Mouse (Mus musculus): ENCODE measurements around the gene Slc7a14.
"Not testable (repeated sequence)": the region's sequence is repeated elsewhere in the genome, so short reads cannot be mapped to it uniquely, and the experiment has no call there.

The Slc7a14 gene

DNA sequence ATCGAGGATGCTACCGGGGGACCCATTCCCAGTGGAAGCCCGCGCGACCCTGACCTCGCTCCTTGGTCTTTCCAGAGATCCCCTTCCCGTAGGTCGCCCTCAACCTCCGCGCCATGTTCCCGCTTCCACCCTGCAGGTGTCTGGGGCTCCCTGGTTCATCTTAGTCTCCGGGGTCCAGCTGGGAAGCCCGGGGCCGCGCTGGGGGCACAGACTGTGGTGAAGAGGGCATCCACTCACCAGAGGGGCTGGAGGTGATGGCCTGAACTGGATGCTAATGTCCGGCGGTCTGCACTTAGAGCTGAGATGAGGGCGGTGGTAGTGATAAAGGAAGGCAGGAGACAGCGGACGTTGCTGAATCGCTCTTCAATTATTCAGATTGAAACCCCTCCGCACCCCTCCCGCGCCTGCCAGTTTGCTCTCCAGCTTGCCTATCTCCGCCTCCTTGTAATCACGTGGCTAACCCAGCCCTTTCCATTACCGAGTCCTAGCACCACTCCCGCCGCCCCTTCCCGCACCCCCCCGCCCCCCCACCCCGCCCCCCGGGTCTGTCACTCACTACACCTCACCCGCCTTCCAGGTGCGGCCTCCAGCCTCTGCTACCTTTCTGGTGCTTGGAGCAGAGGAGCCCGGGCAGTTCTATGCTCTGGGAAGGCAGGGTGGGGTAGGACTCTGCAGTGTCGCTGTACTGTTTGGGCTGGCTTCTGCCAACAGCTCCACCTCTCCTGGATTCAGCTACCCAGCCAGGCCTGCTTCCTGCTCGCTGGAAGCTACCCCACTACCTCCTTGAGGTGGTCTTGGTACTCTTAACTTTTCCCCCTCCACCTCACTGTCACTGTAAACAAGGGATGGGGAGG, at the start of gene Slc7a14:
Gene Slc7a14 (minus strand): TSS at position 445 of the 854 bp plus-strand sequence.
- DNase-seq (ENCODE audit: low spot score) = no peak

DNA sequence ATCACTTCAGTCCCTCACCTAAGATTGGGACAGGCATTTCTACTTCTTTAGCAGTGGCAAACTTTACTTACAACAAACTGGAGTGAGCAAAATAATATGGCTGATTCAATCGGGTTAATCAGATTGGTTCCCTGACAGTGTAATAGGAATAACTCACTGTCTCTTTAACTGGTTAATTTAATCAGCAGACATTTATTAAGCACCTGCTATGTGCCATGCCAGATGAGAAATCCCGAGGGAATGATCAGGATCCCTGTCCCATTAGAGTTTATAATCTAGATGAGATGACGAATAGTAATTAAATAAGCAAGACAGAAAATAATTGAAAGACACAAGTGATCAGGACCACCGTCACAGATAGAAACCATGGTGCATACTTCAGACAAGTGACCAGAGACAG, 36.4 kb upstream of the Slc7a14 start:
- no peak for DNase-seq (ENCODE audit: low spot score)

DNA sequence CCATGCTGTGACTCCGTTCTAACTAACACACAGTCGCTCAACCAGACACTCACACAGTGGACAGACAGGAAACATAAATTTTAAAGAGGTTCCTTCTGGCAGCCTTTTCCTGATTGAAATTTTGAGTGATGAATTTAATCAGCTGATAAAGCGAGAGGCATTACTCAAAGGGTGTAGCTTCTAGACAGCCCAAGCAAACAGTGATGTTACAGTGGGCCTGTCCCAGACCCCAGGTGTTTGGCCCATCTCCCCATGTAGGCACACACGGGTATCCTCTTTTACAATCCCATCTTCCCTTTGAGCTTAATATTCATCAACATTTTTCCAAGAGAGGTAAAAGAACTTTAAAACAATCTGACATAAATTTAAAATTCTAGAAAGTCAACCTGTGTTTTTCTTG, 35.6 kb upstream of the Slc7a14 start:
- no peak for DNase-seq (ENCODE audit: low spot score)

DNA sequence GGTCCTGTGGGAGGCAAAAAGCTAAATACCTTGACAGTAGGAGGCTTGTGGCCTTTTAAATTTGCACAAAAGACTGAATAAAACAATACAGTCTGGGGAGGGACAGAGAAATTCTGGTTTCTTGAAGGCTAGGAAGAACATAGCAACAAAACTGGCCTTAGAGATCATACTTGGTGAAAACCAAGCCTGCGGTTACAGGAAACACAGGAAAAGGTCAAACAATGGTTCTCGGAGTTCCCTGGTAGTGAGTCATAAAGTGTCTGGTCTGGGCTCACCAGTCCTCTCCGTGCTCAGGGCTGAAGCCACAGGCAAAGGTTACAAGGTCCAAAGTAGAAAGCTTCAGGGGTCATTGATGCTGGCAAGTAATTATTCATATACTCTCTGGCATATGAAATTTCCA, 29.1 kb upstream of the Slc7a14 start:
- no peak for DNase-seq (ENCODE audit: low spot score)

DNA sequence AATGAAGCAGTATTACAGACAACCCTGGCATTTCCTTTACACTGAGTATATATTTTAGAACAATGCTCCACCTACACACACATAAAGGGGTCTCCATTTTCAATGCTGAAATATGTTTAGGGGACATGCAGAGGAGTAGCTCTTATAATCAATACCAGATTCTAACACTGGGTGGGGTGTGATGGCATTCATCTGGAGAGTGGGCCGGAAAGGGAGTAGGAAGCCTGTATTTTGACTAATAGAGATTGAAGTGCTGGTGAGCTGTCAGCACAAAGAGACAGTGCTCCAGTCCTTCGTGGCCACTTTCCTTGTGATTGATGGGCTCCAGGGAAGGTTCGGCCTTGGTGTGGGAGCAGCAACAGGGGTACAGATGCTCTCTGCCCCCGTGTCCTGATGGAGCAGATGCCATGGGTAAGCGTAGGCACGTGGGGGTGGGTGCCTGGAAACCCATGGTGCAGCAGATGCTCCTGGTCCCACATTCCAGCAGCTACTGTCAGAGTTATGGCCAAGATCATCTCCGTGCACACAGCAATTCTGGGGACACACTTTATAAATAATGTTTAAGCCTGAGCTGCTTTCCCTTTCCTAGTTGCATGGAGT, 18.2 kb upstream of the Slc7a14 start:
- no peak for DNase-seq (ENCODE audit: low spot score)

DNA sequence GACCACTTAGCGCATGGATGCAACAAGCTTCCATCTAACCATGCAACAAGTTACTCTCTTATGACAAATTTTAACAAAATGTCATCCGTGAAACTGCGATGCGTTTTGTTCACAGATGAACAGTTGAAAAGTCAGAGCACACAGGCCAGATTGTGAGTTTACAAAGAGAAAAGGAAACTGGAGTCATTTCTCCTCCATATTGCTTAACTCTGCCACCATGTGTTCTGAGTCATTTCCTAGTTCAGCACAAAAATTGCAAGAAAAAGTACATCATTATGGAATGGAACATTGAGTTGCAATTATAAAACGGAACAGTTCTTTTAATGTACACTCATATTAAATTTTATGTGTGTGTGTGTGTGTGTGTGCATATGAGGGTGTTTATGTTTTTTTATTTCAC, 17.6 kb upstream of the Slc7a14 start:
- no peak for DNase-seq (ENCODE audit: low spot score)

DNA sequence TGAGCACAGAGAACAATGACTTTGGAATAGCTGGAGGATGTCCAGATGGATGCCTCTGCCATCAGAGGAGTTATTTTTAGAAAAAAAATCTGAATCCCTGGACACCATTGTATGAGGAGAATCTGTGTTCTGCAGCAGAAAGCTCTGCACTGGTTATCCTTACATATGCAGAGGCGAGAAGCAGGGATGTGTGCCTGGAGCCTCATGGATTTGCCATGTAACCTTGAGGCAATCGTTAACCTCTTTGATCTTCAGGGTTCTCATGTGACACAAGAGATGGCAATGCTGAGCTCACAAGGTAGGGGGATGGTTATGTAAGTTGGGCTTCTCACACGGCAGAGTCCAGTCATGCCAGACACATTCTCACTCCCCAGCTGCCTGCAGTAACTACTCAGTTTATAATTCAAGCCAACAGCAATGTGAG, 14.1 kb upstream of the Slc7a14 start:
- DNase-seq (ENCODE audit: low spot score) = no peak

DNA sequence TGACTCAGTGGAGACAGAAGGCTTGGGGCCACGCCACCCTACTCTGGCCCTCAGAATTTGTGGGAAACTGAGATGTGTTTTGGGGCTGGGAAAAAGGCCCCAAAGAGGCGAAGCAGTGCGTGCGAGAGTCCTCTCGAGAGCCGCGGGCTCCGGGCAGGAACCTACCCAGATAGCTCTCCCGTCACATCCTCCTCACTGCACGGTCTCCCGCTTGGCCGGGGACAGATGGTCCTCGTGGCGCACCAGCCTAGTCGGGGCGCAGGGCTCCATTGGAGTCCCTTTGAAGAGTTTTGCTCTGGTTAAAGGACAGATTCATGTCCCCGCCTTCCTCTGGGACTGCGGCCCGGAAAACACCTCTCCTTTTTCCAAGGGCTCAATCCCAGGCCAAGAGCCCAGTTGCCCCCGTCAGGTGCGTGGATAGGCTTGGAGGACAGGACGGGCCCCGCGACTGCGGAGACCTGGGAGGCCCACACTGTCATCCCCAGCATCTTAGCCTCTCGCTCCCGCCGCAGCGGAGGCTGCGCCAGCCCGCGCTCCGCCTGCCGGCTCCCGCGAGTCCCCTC, 726 bp downstream of the Slc7a14 start:
- DNase-seq (ENCODE audit: low spot score) = no peak

DNA sequence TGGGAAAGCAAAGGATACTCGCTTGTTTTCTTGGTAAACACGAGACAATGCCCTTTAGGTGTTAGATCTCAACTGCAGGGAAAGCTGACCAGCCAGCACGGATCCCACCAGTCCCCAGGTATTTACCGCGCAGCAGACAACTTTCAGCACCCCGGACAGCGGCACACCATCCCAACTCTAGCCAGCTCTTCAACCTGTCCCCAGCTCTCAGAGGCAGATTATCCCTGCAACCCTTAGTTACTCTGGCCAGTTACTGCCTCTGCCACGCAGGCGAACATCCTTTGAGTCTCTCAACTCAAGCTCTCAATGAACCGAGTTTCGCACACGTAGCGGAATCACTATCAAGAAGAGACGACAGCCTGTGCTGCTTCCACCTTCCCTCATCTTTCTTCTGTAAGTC, 1.3 kb downstream of the Slc7a14 start:
- no peak for DNase-seq (ENCODE audit: low spot score)

DNA sequence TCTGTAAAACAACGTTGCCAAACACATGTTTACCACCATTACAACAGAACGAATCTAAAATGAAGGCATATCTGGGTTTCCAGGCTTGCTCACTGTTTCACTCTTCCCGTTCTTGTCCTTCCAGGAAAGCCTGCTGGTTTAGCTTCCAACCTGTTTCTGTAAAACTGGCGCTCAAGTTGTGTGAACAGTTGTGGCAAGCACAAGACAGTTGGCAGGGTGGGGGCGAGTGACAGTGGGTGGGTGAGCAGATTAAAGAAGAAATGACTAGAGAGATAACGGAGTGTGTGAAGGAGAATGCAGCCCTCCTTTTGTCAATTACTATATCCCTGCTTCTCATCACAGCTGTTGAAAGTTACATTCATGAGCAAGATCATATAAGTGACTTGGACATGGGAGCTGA, 2.2 kb downstream of the Slc7a14 start:
- no peak for DNase-seq (ENCODE audit: low spot score)

DNA sequence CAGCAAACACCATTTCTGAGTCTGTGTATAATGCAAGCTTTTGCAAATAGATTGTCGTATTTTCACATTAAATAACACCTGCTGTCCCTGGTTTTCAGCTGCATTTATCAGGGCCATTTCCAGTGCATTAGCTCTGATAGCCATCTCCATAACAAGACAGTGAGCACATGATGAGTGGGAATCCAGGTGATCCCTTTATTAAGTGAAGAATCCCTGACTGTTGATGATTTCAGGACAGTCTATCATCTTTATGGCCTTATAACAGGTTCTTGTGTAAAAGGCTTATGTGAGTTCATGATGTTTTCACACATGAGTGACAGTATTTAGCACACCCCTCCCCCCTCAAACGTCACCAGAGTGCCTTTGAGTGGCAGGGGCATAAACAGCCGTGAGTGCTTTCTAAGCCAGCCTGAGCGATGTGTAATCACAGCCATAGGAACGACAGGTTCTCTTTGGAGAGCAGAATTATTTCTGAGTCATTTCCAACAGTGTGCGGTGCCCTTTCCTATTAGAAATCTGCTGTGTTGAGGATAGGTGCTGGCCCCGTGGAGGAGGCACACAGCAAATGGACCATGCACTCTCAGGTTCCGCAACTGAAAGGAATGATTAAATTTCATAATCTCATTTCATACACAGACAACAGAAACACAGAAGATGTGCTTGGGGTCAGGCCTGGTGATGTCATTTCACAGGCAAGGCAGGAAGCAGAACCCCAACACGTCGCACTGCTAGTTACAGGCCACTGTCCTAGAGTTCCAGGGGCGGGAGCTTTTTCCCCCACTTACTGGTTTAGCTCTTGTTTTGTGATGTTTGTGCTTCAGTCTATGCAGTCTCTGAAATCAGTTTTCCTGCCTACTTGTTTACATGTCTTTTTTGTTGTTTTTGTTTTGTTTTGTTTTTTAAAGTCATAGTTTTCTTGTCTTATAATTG, 18.2 kb downstream of the Slc7a14 start:
- DNase-seq (ENCODE audit: low spot score) = no peak

DNA sequence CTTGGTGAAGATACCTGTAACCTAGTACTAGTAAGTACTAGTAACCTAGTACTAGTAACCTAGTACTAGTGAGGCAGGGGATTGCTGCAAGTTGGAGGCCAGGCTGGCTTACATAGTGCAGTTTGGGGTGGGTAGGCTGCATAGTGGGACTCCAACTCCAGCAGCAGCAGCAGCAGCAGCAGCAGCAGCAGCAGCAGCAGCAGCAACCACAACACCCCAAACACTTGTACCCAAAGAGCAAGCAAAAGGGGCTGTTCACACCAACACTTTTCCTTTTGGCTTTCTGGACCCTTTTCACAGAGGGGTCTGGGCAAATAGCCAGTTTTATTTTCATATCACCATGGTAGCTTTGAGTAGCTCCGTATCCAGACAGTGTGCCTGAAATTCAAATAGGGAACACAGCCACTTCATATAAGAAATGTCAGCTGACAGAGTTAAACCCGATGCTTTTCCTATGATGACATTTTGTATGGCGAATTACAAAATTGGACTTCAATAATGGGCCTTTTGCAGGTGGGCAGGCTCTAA, 22.7 kb downstream of the Slc7a14 start:
- DNase-seq (ENCODE audit: low spot score) = no peak

DNA sequence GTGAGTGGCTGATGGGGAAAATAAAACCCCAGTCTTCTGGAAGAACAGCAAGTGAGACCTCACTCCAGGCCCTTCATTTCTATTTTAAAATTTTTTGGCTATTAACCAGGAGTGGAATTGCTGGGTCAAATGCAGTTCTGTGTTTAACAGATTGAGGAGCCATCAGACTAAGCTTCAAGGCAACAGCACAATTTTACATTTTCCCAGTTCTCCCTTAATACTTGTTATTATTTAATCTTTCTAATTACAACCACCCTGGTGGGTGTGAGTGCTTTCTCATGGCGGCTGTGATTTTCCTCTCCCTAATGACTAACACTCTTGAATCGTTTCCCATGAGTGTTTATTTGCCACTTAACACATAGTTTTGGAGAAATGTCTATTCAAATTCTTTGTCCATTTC, 29.1 kb downstream of the Slc7a14 start:
- DNase-seq (ENCODE audit: low spot score) = no peak

DNA sequence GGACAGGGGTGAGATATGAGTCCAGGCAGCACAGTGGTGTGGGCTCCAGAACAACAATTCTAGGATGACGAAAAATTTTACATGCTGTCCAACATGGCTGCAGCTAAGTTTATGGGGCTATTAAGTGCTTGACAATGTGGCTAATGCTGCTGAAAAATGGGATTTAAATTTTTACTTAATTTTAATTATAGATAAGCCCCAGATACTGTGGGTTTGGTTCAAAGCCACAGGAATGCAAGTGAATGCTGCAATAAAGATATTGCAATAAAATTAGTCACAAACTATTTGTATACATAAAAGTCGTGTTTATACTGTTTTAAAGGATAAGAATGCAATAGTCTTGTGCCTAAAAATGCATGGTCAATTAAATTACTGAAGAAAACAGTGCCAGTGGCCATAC, 35.3 kb downstream of the Slc7a14 start:
- DNase-seq (ENCODE audit: low spot score) = no peak

DNA sequence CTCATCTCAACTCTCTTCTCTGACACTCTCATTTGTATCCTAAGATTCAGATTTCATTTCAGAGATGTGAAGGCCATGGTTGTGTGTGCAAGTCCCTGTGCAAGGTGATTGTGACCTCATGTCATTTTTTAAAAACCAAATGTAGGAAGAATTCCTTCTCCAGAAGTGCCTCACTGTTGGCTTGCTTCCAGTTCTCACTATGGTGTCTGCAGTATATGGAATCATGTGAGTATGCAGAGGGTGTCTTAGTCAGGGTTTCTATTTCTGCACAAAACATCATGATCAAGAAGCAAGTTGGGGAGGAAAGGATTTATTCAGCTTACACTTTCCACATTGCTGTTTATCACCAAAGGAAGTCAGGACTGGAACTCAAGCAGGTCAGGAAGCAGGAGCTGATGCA, 36.9 kb downstream of the Slc7a14 start:
- not testable (repeated sequence) for DNase-seq (ENCODE audit: low spot score)

DNA sequence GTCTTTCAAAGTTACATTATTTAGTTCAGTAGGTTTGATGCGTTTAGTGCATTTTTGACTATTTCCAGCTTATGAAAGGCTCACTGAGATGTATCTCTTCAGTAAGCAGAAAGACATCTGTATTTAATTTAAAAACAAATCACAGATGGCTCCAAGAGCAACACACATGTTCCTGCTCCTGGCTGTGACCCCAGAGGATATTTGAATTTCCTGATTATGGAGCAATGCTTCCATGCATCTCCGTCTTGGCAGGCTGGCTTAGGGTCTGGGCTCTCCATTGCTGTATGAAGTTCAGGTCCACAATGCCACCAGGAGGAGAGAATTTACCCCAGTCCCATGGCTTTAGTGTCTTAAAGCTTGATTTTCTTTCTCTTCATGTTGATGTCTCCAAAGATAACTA, 37.5 kb downstream of the Slc7a14 start:
- no peak for DNase-seq (ENCODE audit: low spot score)

DNA sequence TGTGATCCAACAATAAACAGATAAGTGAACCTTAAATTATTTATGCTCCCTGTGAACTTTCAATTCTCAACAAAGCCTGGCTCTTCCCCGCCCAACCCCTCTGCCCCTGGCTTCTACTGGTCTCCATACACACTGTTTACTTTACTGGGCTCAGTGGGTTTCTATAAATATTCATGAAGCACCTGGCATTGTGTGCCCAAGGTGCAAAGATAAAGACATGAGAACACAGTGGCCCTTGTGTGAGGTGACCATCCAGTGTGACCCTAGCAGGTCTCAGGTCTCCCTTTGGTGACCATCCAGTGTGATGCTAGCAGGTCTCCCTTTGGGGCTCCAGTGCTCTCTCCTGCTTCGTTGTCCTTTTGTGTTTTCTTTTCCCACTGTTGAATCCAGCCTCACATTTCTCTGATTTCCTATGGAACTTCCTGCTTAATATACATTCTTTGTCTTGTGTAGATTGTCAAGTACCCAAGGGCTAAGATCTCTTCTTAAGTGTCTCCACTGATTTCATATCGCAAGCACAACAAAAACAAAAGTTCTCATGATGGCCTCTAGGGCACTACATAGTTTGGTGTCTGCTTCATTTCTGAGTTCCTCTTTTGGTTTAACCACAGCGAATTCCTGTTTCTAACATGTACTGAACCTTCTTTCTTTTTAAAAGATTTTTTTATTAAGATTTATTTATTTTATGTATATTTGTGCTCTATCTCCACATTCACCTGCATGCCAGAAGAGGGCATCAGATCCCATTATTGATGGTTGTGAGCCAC, 40.4 kb downstream of the Slc7a14 start:
- no peak for DNase-seq (ENCODE audit: low spot score)

DNA sequence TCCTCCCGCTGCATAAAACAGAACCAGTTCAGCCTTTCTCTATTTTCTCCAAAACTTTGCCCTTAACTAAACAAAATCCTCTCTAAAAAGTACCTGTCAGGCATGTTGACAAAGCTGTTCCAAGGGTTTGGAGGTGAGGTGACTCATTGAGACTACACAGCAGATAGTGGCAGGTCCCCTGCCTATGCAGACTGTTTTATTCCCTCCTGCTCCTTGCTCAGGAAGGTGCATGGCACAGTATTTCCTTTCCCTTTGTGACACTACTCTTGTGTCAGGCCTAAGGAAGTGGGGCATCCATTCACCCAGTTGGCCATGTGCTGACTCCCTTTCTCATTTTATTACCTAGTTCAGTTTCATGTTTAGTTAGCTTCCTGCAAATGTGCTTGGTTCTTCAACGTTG, 42.3 kb downstream of the Slc7a14 start:
- no peak for DNase-seq (ENCODE audit: low spot score)

DNA sequence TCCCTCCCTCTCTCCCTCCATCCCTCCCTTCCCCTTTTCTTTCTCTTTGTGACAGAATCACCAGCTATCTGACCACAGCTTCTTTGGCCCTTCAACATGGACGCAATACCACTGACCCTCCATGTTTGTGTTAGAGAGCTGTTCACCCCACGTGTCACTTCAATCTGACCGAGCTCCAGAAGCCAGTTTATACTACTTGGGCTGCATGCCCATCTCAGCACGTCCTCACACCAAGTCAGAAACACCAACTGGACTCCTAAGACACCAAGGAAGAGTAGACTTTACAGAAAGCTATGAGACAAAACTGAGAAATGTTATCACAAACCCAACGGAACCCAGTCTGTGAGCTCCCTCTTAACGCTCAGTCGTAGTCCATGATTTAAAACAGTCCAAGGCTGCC, 43.2 kb downstream of the Slc7a14 start:
- DNase-seq (ENCODE audit: low spot score) = no peak

DNA sequence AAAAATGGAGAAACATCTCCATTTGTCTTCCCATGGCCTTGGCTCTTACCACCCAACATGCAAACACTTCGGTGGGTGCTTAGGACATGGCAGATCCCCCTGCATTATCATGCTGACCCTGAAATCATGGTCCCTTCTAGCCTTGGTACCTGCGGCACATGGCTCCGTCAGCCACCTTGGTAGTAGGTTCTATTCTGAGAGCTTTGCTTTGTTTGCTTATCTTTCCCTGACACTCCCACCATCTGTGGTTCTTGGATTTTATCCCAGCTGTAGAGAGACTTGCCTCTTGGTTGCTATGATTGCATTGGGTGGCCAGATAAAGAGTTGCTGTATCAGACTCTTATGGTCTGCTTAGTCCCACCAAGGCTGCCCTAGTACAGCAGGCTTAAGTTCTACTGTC, 46.6 kb downstream of the Slc7a14 start:
- no peak for DNase-seq (ENCODE audit: low spot score)

DNA sequence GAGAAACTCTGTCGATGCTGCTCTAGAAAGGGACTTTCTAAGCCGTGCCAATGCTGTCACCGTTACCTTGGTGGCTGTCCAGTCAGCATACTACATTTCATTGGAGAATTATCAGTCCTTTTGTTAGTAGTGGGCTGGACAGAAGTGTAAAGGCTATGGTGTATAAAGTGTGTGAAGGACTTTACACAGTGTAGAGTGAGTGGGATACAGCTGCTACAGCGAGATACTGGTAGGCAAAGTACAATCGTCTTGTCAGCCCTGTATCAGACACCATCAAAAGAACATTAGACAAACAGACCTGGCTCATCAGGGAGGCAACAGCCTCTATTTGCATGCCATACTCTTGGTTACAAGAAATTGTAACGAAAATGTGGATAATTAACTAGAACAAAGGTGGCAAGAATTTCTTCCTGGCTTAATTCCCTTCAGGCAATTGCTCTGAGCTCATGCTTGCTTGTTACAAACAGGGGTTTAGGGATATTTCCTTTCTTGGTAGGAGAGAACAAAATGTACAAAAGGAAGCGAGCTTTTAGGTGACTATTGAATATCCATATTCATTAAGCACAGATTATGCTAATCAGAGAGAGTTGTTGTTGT, 48.7 kb downstream of the Slc7a14 start:
- no peak for DNase-seq (ENCODE audit: low spot score)

Data from urinary bladder, postnatal 10 days (tissue).